Mouse (Mus musculus): ENCODE data around the gene Mdfic. TPM values are rescaled to one million over a fixed set of nuclear protein-coding genes. Genes with fewer than 3 reads are reported as not detected.
"Not testable (repeated sequence)": the region's sequence is repeated elsewhere in the genome, so short reads cannot be mapped to it uniquely, and the experiment has no call there.

The Mdfic gene
- total RNA-seq (2021), result 10 to 100 TPM; 51.5 to 56.2 TPM
- long read RNA-seq, experiment 1, transcript Mdfic-207 (5 exons, 3,431 nt), result major isoform, 16 of 24 reads
- long read RNA-seq, experiment 1, partial matches to known transcripts, result 2 of 24 reads
- long read RNA-seq, experiment 1, other reads (novel, unspliced or antisense), result 5 of 24 reads
- long read RNA-seq, experiment 2, transcript Mdfic-202 (4 exons, 1,871 nt), result minor isoform, 7 of 58 reads
- long read RNA-seq, experiment 2, transcript Mdfic-207 (5 exons, 3,431 nt), result major isoform, 37 of 58 reads
- long read RNA-seq, experiment 2, partial matches to known transcripts, result 6 of 58 reads
- long read RNA-seq, experiment 2, other reads (novel, unspliced or antisense), result 7 of 58 reads

DNA sequence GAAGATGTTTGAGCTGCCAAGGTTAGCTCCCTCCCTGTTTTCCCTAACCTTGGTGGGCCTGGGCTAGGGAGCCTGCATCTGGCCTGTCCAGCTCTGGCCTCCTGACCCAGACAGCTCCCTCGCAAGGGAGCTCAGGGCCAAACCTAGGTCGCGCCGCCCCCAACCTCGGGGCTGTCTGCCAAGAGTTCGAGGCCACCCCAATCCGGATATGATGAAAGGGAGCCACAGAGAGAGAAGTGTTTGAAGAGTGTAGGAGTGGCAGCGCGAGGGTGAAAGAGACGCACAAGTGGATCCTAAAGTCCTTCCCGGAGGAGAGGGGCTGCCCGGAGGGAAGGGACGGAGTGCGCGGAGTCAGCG is at the start of gene Mdfic:
TSS of gene Mdfic (plus strand) at position 201 of the 357 bp plus-strand sequence.
- DNase-seq (ENCODE audit: low spot score in 2 of 2), result peak; percentile 52 to 69

DNA sequence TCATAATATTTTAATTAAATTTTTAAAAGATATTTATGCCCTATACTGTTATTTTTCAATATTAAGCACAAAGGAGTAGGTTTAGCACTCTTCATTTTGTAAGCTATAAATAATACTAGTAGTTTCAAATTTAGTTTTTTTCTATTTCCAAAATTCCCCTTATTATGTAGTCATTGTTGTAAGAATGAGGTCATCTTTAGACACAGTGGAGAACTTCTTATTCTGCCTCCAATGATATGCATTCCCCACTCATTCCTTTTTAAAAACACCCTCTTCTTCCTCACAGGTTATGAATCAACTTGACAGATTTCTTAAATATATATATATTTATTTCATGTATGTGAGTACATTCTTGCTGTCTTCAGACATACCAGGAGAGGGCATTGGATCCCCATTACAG is 49.1 kb upstream of the Mdfic start:
- no peak for DNase-seq (ENCODE audit: low spot score in 2 of 2)

DNA sequence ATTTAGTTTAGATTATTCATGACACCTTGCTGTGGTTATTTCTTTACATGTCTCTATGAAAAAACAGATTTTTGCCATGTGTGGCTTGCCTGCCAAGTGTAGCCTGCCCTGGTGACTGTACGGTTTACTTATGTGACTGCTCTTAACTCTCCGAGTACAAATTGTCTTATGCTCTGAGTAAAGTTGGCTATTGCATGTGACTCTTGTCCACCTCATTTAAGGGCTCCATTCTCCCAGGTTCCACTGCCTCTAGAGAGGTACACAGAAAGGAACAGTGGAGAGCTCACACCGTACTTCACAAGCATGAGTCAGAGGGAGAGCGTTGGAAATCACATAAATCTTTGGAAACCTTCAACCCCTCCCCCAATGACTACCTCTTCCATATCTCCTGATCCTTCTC is 10.4 kb upstream of the Mdfic start:
- no peak for DNase-seq (ENCODE audit: low spot score in 2 of 2)

DNA sequence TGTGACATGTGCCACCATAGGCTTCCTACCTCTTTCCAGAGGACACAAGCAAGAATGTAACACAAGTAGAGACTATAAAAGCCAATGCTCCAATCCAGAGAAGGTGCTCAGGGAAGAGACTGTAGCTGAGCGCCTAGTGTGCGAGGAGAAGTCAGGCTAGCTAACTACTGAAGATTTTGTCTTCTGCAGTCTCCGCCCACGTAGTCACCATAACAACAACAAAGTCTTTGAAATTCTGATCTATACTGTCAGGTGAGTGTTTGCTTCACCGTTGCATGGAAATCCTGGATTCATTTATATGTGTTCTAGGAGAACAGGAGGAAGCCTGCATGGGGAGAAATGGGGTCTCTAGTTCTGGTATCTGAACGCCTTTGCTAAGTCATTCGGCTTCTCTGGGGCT is 9.8 kb upstream of the Mdfic start:
- no peak for DNase-seq (ENCODE audit: low spot score in 2 of 2)

DNA sequence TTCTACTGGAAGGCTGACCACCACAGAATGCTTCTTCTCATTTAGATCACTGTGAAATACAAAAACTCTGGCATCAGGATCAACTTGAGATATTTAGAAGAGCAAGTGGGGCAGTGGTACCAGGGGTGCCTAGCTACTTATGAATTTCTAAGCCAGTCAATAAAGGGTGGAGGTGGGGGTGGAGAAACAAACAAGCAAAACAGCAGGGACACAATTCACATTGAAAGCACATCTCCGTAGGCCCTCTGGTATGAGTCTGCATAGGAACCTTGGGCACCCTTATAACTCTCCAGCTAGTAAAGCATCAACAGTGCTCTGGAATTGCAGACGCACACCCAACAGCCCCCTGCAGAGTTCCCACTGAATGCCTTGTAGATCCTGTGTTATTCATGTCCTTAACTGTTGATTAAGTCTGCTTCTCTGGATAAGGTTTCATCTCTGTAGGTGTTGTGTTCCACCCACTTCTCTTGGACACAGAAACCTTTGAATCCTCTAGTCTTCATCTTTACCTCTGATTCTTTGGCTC is 7.5 kb upstream of the Mdfic start:
- no peak for DNase-seq (ENCODE audit: low spot score in 2 of 2)

DNA sequence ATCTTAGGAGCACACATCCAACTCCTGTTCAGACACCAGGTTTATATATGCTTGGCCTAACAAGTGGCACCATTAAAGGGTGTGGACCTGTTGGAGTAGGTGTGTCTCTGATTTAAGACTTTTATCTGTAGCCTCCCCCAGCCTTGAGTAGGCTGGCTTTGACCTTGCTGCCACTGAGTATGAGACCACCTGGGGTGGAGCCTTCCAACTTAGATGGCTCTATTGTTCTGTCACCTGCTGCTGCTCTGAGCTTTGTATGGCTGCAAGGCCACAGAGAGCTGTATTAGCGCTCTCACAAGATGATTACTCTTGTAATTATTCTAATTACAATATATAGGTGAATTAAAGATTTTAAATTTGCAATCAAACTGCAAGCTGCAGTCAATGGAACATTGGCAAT is 6.4 kb upstream of the Mdfic start:
- DNase-seq (ENCODE audit: low spot score in 2 of 2), result not testable (repeated sequence)

DNA sequence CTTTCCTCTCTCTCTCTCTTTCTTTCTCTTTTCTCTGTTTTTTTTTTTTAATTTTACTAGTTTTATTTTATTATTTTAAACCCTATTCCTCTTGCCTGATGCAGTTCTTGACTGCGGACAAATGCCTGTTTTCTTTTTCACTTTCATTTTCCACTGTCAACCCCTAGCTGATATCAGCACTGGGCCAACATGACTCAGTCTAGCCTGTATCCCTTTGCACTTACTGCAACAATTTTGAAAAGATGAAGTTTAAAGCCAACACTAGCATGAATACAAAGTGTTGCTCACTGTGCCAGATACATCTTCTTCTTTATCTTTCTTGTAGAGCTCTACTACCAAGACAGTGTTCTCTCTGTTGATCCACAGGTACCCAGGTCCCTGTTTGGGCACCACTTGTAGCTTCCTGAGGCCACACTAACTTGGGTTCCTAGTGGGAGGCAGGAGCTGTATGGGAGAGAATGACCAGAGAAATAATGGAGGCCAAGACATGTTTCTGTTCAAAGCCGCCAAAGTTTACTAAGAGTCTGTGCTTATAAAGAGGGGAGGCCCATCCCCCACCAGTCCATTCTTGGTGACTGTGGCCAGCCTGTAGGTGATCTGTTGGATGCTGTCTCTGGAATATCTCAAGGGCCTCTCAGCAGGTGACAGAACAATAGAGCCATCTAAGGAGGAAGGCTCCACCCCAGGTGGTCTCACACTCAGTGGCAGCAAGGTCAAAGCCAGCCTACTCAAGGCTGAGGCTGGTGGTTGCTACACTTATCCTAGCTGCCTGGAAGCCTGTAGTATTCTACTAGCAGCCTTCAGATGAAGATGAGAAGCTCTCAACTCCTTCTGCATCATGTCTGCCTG is 5.2 kb upstream of the Mdfic start:
- DNase-seq (ENCODE audit: low spot score in 2 of 2), result no peak

DNA sequence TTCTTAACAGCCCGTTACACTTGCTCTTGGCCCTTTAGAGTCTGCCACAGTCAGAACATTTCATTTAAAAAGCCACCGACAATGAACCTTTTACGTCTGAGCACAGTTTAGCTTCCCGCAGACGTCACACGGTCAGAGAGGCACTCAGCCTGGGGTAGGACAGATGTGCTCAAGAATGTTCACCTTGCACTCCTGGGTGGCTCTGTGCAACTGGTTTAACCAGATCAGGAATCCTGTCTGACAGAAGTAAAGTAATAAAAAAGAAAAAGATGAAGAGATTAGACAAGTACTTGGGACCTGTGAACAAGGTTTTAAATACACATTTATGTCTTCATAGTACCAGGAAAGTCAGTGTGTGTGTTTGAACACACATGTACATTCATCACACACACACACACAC is 542 bp upstream of the Mdfic start:
- DNase-seq (ENCODE audit: low spot score in 2 of 2), result no peak

DNA sequence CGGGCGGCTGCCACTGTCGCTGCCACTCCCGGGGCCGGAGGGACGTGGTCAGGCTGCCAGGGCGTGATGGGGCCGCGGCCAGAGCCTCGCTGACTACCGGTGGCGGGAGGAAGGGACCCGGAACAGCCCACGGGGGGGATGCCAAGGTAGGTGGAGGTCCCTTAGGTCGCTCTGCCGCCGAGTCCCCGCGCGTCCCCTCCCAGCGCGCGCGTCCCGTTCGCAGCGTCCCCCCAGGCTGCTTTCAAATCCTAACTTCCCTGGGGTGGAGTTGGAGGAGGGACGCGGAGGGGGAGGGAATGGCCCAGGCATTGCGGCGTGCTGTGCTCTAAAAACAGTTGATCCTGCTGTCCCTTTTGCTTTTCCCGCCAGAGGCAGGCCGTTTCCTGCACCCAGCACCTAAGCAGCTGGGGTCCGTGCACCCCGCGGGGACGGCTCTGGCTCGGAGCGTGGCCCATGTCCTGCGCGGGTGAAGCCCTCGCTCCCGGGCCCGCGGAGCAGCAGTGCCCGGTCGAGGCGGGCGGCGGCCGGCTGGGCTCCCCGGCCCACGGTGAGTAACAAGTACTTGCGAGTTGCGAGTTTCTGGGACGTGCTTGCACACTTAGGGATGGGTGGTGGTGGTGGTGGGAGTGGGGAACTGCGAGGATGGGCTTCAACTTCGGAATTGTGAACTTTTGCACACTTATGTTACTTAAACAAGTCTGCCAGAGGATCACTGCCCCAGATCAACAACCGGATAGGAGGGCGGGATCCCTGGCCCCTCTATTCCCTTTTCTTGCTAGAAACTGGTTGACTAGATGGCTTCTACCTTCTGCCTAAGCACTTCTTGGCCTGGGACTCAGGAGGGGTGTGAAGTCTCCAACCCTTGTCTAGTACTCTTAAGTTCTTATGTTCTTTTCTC is 606 bp downstream of the Mdfic start:
- DNase-seq (ENCODE audit: low spot score in 2 of 2), result peak; percentile 53 to 57

DNA sequence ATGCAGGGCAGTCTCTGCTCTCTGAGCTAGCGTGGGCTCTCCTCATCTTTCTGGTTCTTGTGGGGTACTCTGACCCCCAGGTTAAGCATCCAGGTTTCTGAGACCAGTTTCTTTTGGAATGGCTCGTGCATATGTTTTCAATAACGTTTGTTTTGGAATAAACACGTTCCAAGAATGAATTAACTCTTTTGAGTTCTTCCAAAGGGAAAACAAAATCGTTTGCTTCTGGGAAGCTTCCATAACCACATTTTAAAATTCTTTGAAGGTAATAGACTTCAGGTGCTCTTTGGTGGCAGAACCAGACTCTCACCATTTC is 1.2 kb downstream of the Mdfic start:
- no peak for DNase-seq (ENCODE audit: low spot score in 2 of 2)

DNA sequence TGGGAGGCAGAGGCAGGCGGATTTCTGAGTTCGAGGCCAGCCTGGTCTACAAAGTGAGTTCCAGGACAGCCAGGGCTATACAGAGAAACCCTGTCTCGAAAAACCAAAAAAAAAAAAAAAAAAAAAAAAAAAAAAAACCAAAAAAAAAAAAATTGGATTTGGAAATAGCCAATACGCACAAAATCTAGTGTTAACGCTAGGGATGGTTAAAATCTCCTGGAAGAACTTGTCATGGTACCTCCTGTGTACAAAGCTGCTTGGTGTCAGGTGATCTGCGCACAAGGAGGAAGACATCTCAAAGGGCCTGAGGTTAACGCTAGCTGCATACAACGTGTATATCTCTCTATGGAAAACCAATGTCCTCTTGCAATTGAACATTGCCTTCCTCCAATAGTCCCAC is 2.2 kb downstream of the Mdfic start:
- DNase-seq (ENCODE audit: low spot score in 2 of 2), result not testable (repeated sequence)

DNA sequence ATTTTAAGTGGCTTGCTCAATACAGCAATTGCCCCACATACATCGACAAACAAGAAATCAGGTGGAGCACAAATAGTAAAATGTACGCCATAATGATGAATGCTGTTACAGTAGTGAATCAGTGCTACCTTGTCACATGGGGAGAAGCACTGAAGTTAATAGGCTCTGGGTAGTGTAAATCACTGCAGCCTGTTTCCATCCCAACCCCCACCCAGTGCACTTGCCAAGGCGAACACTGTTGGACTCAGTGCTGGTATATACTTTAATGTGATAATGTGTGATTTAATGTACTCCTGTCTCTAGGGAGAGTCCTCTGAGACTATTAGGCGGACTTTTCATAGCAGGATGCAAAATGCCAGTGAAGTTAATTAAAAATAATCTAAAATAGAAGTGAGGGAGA is 3.8 kb downstream of the Mdfic start:
- no peak for DNase-seq (ENCODE audit: low spot score in 2 of 2)

DNA sequence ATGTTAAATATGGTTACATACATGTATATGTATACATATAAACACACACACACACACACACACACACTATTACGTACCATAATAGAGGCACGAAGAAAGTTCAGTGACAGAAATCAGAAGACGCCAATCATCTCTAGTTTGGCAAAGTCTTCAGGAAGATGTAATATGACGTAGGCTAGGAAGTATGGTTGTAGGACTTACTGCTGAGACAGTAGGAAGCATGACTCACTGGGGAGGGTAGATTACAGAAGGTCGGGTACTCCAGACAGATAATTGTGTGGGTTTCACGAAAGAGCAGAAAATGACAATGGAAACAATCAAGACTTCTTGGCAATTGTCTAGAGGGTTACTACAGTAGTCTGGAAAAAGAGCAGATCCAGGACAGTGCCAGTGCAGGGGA is 6.0 kb downstream of the Mdfic start:
- DNase-seq (ENCODE audit: low spot score in 2 of 2), result no peak

DNA sequence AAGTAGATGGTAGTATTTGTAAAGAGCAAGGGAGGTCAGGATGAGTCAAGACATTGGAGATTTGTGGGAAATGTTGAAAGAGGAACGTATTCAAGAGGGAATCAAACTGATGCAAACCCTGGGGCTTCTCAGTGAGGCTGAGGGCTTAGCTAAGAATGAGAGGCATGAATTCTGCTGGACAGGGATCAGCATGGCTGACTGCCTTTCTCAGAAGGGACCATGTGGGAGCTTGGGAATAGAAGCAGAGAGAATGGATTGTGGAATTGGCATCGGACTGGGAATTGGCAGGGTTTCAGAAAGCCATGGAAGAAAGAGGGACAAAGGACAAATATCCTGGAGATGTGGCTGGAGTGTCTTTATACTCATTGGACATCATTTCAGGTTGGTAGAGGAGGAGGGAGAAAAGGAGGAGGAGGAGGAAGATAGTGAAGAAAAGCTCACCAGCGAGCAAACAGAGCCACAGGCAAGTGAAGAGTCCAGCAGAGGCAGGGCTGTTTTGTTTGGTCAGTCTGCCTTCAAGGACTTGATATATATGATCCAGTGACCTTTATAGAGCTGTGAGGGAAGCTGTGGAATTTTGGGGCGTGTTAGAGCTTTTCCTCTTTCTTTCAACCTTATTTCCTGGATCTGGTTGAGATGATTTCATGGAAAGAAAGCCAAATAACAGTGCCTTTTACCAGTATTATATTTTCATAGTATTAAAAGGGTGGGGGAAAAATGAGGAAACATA is 7.4 kb downstream of the Mdfic start:
- no peak for DNase-seq (ENCODE audit: low spot score in 2 of 2)

DNA sequence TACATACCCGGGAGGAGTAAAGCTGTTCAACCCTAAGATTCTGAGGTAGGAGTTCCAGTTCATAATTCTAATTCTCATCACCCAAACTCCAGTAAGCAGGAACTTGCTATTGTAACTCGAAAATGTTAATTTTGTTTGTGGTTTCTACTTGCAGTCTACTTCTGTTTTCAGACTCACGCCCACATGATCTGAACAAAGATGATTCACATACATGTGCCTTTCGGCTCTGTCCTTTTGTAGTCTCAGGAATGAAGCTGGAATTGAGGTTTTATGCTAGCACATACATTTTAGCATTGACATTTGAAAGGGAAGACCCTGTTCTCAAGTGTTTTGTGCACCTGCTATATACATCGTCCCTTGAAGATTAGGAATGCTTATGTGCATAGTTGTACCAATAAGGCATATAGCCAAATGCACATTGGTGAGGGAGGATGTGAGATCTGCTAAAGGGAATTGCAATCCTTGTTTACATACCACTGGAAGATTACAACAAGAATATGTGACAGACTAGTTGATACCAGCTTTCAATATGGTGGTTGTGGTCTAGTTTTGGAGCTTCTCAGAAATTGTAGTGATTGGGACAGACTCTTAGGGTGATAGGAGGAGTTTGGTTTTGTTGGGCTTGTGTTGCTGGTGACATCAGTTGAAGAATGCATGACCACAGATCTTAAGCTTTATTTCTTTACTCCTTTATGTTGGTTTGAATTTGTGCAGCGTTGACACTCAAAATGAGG is 8.6 kb downstream of the Mdfic start:
- no peak for DNase-seq (ENCODE audit: low spot score in 2 of 2)

DNA sequence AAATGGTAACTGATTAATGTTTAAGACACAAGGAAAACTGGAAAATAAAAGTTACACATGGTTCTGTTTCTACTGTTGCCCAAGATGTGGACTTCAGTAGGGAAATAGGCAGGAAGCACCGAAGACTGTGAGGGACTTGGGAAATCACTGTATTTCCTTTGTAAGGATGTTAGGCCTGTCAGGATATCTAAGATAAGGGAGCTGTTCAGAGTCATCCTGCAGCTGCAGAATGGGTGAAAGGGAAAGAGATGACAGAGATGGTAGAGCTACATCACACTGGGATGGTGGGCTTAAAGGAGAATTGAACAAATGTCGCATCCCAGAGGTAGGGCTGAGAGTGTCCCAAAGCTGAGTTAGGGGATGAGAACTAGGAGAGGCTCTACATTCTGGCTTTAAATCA is 9.8 kb downstream of the Mdfic start:
- DNase-seq (ENCODE audit: low spot score in 2 of 2), result no peak

DNA sequence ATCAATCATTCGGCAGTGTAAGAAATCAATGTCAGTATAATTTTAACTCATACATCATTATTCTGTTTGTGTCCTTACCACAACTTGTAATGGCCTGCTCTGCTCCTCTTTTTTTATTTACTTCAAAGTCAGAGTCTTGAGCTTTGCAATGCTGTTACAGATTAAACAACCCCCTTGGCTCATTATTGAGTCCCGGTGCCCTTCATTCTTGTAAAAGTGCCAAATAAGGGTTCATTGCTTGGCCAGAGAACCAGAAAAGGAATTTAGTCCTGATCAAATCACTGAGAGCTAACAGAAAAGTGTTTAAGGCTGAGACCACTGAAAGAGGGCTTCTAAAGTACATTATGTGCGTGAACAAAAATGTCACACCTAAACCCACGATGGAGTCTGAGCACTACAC is 10.2 kb downstream of the Mdfic start:
- DNase-seq (ENCODE audit: low spot score in 2 of 2), result no peak

DNA sequence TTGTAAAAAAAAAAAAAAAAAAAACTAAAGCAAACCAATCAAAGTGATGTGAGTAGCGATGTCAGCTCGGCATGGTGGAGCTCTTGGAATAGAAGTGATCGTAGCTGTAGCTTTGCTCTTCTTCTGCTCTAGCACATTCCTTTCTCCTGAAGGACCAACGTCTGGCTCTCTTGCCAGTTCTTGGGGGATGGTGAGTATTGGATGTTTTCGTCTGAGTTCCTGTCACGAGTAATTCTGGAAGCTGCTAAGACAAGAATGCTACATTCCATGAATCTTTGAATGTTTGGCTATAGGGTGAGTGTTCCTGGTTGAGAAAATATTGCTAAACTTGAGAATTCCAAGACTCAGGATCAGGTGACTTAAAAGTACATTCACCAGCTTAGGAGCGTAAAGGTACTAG is 11.0 kb downstream of the Mdfic start:
- no peak for DNase-seq (ENCODE audit: low spot score in 2 of 2)

DNA sequence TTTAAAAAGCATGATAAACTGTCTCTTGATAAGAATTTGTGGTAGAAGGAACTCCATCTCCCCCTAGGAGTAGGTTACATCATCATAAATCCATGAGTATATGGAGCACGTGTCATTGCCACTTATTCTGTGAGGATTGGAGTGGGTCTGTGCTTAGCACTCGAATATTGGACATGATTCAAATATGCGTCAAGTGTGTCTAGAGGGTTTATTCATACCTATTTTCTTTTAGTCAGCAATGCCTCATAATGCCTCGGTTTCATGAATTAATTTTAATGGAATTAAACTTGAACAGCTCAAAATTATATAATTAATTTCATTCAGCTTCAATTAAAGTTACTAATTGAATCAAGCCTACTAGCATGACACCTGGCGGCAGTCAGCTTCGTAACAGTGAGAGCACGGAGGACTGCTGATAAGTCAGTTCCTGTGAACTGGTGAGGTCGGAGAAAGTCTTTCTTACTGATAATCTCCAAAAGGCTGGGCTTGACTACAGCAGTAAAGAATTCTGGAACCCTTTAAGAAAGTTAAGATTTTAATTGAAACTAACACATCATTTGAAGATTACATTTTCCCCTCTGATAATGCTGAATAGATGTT is 17.0 kb downstream of the Mdfic start:
- DNase-seq (ENCODE audit: low spot score in 2 of 2), result no peak
